Mouse (Mus musculus) MEL (cell line): ENCODE data around the gene S100a4.

Source experiments
- EP300 ChIP-seq, 2 experiments: IDR thresholded peaks; 2 replicates each; pipeline ENCODE4 v1.6.1; 2011; ENCODE audit warnings: improper control_type of control experiment in 2 of 2, low read length in 2 of 2, low read depth in 1 of 2, mild to moderate bottlenecking in 1 of 2
- MXI1 ChIP-seq: IDR thresholded peaks from 2 replicates; pipeline ENCODE4 v1.6.1; 2011; ENCODE audit warnings: mild to moderate bottlenecking, low read depth, low read length, improper control_type of control experiment
- TAL1 ChIP-seq: IDR thresholded peaks from 2 replicates; pipeline ENCODE4 v1.6.1; 2012; ENCODE audit warnings: mild to moderate bottlenecking, inconsistent platforms, low read length, moderate library complexity, mixed read lengths
- ZKSCAN1 ChIP-seq: IDR thresholded peaks from 2 replicates; pipeline ENCODE4 v1.6.1; 2012; ENCODE audit warnings: low read depth, mild to moderate bottlenecking, inconsistent platforms, low read length, improper control_type of control experiment, moderate library complexity

DNA sequence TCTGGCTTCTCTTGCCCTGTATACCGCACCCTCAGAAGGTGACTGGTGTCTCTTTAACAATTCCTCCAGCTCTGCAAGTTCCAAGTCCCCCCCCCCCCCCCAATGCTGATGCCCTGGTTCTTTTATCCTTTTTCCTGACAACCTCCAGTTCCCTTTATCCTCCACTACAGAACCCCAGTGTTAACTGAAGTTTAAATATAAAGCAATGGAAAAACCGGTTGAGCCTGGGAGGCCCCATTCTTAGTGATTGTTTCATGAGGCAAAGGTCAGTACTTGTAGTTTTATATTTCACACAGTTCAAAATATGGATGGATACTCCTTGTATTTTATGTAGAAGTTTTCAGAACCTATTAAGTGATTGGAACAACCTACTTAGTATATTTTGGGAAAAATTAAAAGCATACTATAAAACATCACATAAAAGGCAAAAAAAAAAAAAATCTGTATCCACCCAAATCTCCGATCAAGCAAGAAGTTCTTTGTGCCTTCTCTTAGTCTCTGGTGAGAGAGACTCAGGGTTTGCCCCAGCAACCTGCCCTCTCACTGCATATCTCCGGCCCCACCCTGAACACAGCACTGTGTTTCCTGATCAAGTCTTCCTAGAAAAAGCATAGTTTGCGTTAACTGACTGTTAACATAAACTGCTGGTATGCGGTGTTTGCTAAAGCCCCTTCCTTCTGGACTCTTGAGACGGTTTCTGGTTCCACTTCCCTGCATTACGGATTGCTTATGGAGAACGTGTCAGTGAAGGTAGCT is 22.9 kb downstream of the S100a4 start:
- TF ChIP-seq ZKSCAN1 = no peak
- TF ChIP-seq EP300 (IDR thresholded peaks at IDR 0.05; ENCODE audit: low read depth in 1 of 2, low read length in 2 of 2) = no peak
- no peak for TF ChIP-seq MXI1
- TF ChIP-seq TAL1 = no peak
